Mouse (Mus musculus) liver, postnatal 0 days (tissue): Measurements from ENCODE around the gene Sort1. TPM values are rescaled to one million over a fixed set of nuclear protein-coding genes. Genes with fewer than 3 reads are reported as not detected.

Source experiments
- ATAC-seq: fragments of 200-750 bp; cut with Nextera tagmentation; 2 replicates; pipeline ENCODE4 v1.8.0; 2017; ENCODE audit warnings: mild to moderate bottlenecking, moderate library complexity
- DNase-seq: peaks from one replicate; pipeline ENCODE4 v3.0.0-alpha.2; 2016
- H3K27ac ChIP-seq: fragments of 300-500 bp; sonication (generic); 2 replicates; pipeline ENCODE4 v1.5.1; 2014; ENCODE audit warnings: antibody characterized with exemption, moderate library complexity, mild to moderate bottlenecking, low read depth
- H3K27me3 ChIP-seq: fragments of 300-500 bp; sonication (generic); 2 replicates; pipeline ENCODE4 v1.6.1; 2014; ENCODE audit warnings: low read length, control low read depth, mixed read lengths; ENCODE audit not compliant: insufficient read depth
- H3K36me3 ChIP-seq: fragments of 300-500 bp; sonication (generic); replicated peaks from 2 replicates; pipeline ENCODE4 v1.6.1; 2014; ENCODE audit warnings: mild to moderate bottlenecking, control low read depth, low read length, moderate library complexity, mixed read lengths; ENCODE audit not compliant: insufficient read depth
- H3K4me1 ChIP-seq: fragments of 300-500 bp; sonication (generic); 2 replicates; pipeline ENCODE4 v1.6.1; 2014; ENCODE audit warnings: antibody characterized with exemption, mild to moderate bottlenecking, control low read depth; ENCODE audit not compliant: insufficient read depth
- H3K4me2 ChIP-seq: fragments of 300-500 bp; sonication (generic); 2 replicates; pipeline ENCODE4 v1.6.1; 2014; ENCODE audit warnings: low read depth, mild to moderate bottlenecking, low read length, moderate library complexity, mixed read lengths
- H3K4me3 ChIP-seq: fragments of 300-500 bp; sonication (generic); 2 replicates; pipeline ENCODE4 v1.5.1; 2014; ENCODE audit warnings: low read depth, low read length
- H3K9ac ChIP-seq: fragments of 300-500 bp; sonication (generic); replicated peaks from 2 replicates; pipeline ENCODE4 v1.6.1; 2014; ENCODE audit warnings: mild to moderate bottlenecking, moderate library complexity
- H3K9me3 ChIP-seq: fragments of 300-500 bp; sonication (generic); 2 replicates; pipeline ENCODE4 v1.6.1; 2016; ENCODE audit warnings: mild to moderate bottlenecking, control low read depth, low read length, mixed read lengths
- CTCF ChIP-seq: sonication (generic); IDR thresholded peaks from 2 replicates; pipeline ENCODE4 v1.5.1; 2016; ENCODE audit warnings: antibody characterized with exemption, low read depth
- EP300 ChIP-seq: IDR thresholded peaks from 2 replicates; pipeline ENCODE4 v1.6.1; 2016; ENCODE audit warnings: antibody characterized with exemption, low read depth, mild to moderate bottlenecking
- WGBS: fragments of 180-500 bp; shearing (Covaris S2); extraction: QIAGEN DNeasy Blood & Tissue Kit; methylation state at CpG from one replicate; pipeline ENCODE4 v1.1.7; 2014; ENCODE audit not compliant: insufficient replicate concordance; 5-methylcytosine and 5-hydroxymethylcytosine counted together
- polyA plus RNA-seq: library from polyadenylated mRNA; unstranded; fragments of >200 nt; fragmentation: Nextera tagmentation; extraction: Ambion mirVana; gene quantifications from 2 replicates; pipeline ENCODE4 v1.2.1, GENCODE M21; 2015

Sort1 gene
- polyA plus RNA-seq, 1 experiment from 2014 or later, result 3.7 TPM

GRCm38 (mm10) chr3:108360894-108361293, 77.0 kb downstream of the Sort1 start:
- DNase-seq (no peak), ATAC-seq (no peak)
- no peaks in the 10 kb centered on the region for H3K9me3 ChIP-seq

GRCm38 (mm10) chr3:108363626-108364025, 79.7 kb downstream of the Sort1 start:
- Histone ChIP-seq H3K27me3 (no peaks in the 10 kb centered on the region), H3K9ac (no peak overlapping the region; the same call in 1 of the 2 replicates), H3K9me3 (no peaks in the 10 kb centered on the region), H3K27ac (peak overlapping the region; percentile 78), H3K4me1 (peaks cover 18% of the 10 kb centered on the region; the same call in 1 of the 2 replicates), H3K36me3 (no peaks in the 10 kb centered on the region), H3K4me2 (no peak overlapping the region), H3K4me3 (no peak overlapping the region)
- no peak for ATAC-seq
- no peak for TF ChIP-seq EP300
- TF ChIP-seq CTCF, result no peak
- no peak for DNase-seq
- 62% methylated on average over 3 of the region's 3 CpGs for WGBS

More at GRCm38 (mm10) chr3:108360894-108361293, 77.0 kb downstream of the Sort1 start:
- no peak overlapping the region for H3K4me3 ChIP-seq
- H3K27me3 ChIP-seq, result no peaks in the 10 kb centered on the region
- H3K4me1 ChIP-seq, result peaks cover 12% of the 10 kb centered on the region; the same call in 1 of the 2 replicates
- no peak overlapping the region for H3K4me2 ChIP-seq
- no peak overlapping the region for H3K27ac ChIP-seq
- 20% methylated on average over 7 of the region's 7 CpGs for whole genome bisulfite sequencing
- no peak overlapping the region for H3K9ac ChIP-seq
- no peak for TF ChIP-seq CTCF
- no peak for TF ChIP-seq EP300
- H3K36me3 ChIP-seq, result peaks cover 9% of the 10 kb centered on the region

DNA sequence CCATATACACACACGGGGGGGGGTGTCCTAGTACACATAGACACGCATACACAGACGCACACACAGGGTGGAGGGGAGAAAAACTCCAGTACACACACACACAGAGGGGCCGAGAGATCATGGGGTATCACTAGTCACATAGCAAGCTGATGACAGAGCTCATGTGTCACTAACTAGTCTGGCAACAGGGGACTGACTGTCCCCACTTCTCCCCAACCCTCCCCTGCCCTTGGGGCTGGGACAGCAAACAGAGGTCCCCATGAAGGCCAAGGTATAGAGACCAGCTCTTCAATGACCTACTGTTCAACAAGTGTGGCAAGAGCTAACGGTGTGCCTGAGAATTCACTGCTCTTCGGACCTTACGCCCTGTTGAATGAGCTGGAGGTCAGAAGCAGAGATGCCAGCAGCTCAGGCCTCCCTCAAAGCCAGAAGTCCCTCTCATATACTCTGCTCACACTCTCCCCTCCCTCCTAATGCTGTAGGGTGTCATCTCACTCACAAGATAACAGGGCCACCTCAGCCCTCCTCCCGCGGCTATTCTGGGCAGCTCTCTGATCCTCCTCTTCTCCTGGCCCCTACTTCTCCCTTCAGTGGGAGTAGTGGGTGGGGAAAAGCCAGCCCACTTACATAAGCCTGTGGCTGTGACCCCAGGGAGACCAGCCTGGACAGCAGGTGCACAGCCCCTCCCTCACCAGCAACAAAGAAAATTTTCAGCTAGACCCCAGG, 80.6 kb downstream of the Sort1 start, which contains the start of gene Mybphl:
Gene Mybphl, plus strand, starts transcription at position 642 of the 726 bp plus-strand sequence.
- Histone ChIP-seq H3K4me2 (0 out of 2 replicates have a peak within 1 kb of the TSS, but pooled peaks have one; percentile 6), H3K4me1 (peaks cover 21% of the 10 kb centered on the region), H3K4me3 (no peak within 1 kb of the TSS), H3K9me3 (no peaks in the 10 kb centered on the region), H3K36me3 (no peaks in the 10 kb centered on the region), H3K27me3 (no peaks in the 10 kb centered on the region), H3K27ac (peak within 1 kb of the TSS; percentile 78), H3K9ac (peak within 1 kb of the TSS; percentile 31)
- WGBS, result 54% methylated on average over 9 of the region's 9 CpGs
- DNase-seq (peak; percentile 41), ATAC-seq (peak; percentile 83)
- peak; percentile 52; the same call in 1 of the 2 replicates for TF ChIP-seq EP300
- TF ChIP-seq CTCF, result no peak

DNA sequence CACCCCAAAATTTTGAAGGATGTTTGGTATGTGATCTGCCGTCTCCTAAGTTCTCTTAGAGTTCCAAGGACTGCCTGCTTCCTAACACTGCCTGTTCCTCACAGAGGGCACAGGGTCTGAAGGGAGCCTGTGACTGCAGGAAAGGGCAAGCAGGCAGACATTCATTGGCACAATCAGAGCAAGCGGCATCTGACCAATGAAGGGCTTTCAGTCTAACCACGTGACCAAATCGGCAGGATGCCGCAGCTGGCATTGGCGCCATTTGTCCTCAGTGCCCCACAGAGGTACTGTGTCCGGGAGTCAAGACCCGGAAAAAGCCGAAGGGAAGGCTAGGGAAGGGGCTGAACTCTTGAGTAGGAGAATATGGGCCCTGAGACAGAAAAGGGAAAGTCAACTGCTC, 83.3 kb downstream of the Sort1 start:
- no peak for TF ChIP-seq EP300
- no peak for TF ChIP-seq CTCF
- H3K4me2 ChIP-seq, result no peak overlapping the region
- H3K9me3 ChIP-seq, result no peaks in the 10 kb centered on the region
- peak overlapping the region; percentile 83 for H3K27ac ChIP-seq
- no peak overlapping the region for H3K9ac ChIP-seq
- peaks cover 19% of the 10 kb centered on the region for H3K4me1 ChIP-seq
- H3K4me3 ChIP-seq, result no peak overlapping the region
- 49% methylated on average over 9 of the region's 9 CpGs for WGBS
- DNase-seq (no peak), ATAC-seq (no peak)
- no peaks in the 10 kb centered on the region for H3K36me3 ChIP-seq
- no peaks in the 10 kb centered on the region for H3K27me3 ChIP-seq

GRCm38 (mm10) chr3:108367828-108368227, 83.9 kb downstream of the Sort1 start:
- H3K4me1 ChIP-seq, result peaks cover 23% of the 10 kb centered on the region
- WGBS, result 59% methylated on average over 3 of the region's 3 CpGs
- no peak overlapping the region for H3K4me3 ChIP-seq
- no peak overlapping the region for H3K4me2 ChIP-seq
- ATAC-seq (peak; percentile 53), DNase-seq (no peak)
- TF ChIP-seq CTCF (no peak), EP300 (no peak; the same call in 1 of the 2 replicates)
- no peaks in the 10 kb centered on the region for H3K27me3 ChIP-seq
- no peak overlapping the region for H3K9ac ChIP-seq
- H3K27ac ChIP-seq, result peak overlapping the region; percentile 83
- H3K36me3 ChIP-seq, result no peaks in the 10 kb centered on the region
- no peaks in the 10 kb centered on the region for H3K9me3 ChIP-seq

- H3K27me3 ChIP-seq, result no peaks in the 10 kb centered on the region
- H3K4me1 ChIP-seq, result peaks cover 23% of the 10 kb centered on the region
- H3K36me3 ChIP-seq, result no peaks in the 10 kb centered on the region
- no peak overlapping the region for H3K4me2 ChIP-seq
- WGBS, result 44% methylated on average over 5 of the region's 5 CpGs
- no peak overlapping the region for H3K9ac ChIP-seq
- peak; percentile 61 for TF ChIP-seq EP300
- TF ChIP-seq CTCF, result no peak
- no peaks in the 10 kb centered on the region for H3K9me3 ChIP-seq
- no peak overlapping the region for H3K4me3 ChIP-seq
- H3K27ac ChIP-seq, result peak overlapping the region; percentile 83
- DNase-seq (peak; percentile 40), ATAC-seq (peak; percentile 72)
Observed at GRCm38 (mm10) chr3:108368721-108369120, 84.8 kb downstream of the Sort1 start.
